Mouse (Mus musculus) adipocyte (in vitro differentiated cells): ENCODE data around the gene Hddc3.
"Not testable (repeated sequence)": the region's sequence is repeated elsewhere in the genome, so short reads cannot be mapped to it uniquely, and the experiment has no call there.

ENCODE experiments used
- DNase-seq: peaks from one replicate; pipeline ENCODE4 v3.0.0-alpha.2; 2016; ENCODE audit warnings: low spot score

Gene Hddc3

GRCm38 (mm10) chr7:80369967-80370431, 27.1 kb downstream of the Hddc3 start:
- peak; percentile 52 for DNase-seq

GRCm38 (mm10) chr7:80370649-80371040, 27.7 kb downstream of the Hddc3 start:
- peak; percentile 71 for DNase-seq

GRCm38 (mm10) chr7:80371041-80371751, 28.3 kb downstream of the Hddc3 start, which contains the start of gene Man2a2:
Gene Man2a2 (minus strand): TSS chr7:80371375.
- DNase-seq, result peak; percentile 28

- DNase-seq, result no peak
These were observed 29.3 kb downstream of the Hddc3 start for GRCm38 (mm10) chr7:80372166-80372565.

GRCm38 (mm10) chr7:80372667-80373066, 29.8 kb downstream of the Hddc3 start:
- DNase-seq, result no peak

- no peak for DNase-seq
These were observed 30.4 kb downstream of the Hddc3 start for GRCm38 (mm10) chr7:80373352-80373751.

GRCm38 (mm10) chr7:80373850-80374249, 30.9 kb downstream of the Hddc3 start:
- DNase-seq, result no peak

GRCm38 (mm10) chr7:80374280-80374679, 31.4 kb downstream of the Hddc3 start:
- DNase-seq, result no peak

GRCm38 (mm10) chr7:80374733-80375132, 31.8 kb downstream of the Hddc3 start:
- no peak for DNase-seq

GRCm38 (mm10) chr7:80375376-80376039, 32.6 kb downstream of the Hddc3 start:
- no peak for DNase-seq

- no peak for DNase-seq
These were observed 33.3 kb downstream of the Hddc3 start for GRCm38 (mm10) chr7:80376192-80376591.

GRCm38 (mm10) chr7:80377471-80377870, 34.6 kb downstream of the Hddc3 start:
- DNase-seq, result peak; percentile 51

GRCm38 (mm10) chr7:80379531-80379930, 36.6 kb downstream of the Hddc3 start:
- DNase-seq, result no peak

- no peak for DNase-seq
These were observed 40.0 kb downstream of the Hddc3 start for GRCm38 (mm10) chr7:80382919-80383318.

GRCm38 (mm10) chr7:80386235-80386930, 43.5 kb downstream of the Hddc3 start:
- DNase-seq, result peak; percentile 83

GRCm38 (mm10) chr7:80387033-80387632, 44.2 kb downstream of the Hddc3 start:
- DNase-seq, result no peak

GRCm38 (mm10) chr7:80387633-80388543, 45.0 kb downstream of the Hddc3 start, which contains the start of gene Fes:
Gene Fes (minus strand): TSS chr7:80387946.
- DNase-seq, result no peak

GRCm38 (mm10) chr7:80392119-80392518, 49.2 kb downstream of the Hddc3 start:
- DNase-seq, result no peak

GRCm38 (mm10) chr7:80394600-80394999, 51.7 kb downstream of the Hddc3 start:
- no peak for DNase-seq

GRCm38 (mm10) chr7:80396427-80396826, 53.5 kb downstream of the Hddc3 start:
- DNase-seq, result not testable (repeated sequence)

GRCm38 (mm10) chr7:80397986-80398385, 55.1 kb downstream of the Hddc3 start:
- DNase-seq, result no peak
